Mouse (Mus musculus) ovary, postnatal 36 days (tissue): ENCODE data around the gene Mapkap1.
A peak's percentile ranks its signal among the peaks of the same experiment; 100 is the strongest.

Experiments used
- DNase-seq: peaks from one replicate; pipeline ENCODE4 v3.0.0; 2022; ENCODE audit warnings: low spot score, mixed read lengths

The Mapkap1 gene

DNA sequence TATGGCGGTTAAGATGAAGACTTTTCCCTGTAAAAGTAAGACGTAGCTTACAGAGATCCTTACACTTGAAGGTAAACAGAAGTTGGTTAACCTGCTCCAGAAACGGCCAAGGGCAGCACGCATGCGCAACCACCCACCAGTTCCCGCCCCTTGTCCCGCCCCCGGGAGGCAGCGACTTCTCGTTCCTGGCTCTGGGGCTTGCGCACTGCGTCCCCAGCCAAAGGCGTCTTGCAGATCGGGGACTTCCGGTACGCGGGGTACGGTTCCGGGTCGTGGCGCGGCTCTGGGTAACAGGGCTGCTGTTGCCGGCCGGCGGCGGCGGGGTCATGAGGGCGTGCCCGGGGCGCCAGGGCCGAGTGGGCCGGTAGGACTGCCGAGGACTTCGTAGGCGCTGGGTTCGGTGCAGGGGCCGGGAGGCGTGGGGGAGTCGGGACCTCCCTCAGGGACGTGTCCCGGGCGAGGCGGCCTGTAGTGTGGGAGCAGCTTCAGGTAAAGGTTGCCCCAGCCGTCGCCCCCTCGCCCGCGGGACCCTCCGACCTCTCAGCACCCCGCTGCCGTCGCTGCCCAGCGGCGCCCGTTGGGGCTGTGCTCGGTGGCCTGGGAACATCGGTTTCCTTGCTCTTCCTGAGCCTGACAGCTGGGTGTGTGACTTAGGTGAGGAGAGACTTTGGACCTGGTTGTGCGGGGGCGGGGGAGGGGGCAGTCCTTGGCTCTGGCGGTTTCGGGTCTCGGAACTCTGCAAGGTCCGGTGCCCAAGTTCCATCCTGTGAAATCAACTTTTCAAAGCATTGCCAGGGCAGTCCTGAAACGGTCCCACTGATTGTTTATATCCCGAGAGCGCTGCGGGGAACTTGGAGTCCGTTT lies at the start of gene Mapkap1:
Gene Mapkap1, plus strand, starts transcription at position 171 of the 864 bp plus-strand sequence.
- DNase-seq: peak; percentile 97

DNA sequence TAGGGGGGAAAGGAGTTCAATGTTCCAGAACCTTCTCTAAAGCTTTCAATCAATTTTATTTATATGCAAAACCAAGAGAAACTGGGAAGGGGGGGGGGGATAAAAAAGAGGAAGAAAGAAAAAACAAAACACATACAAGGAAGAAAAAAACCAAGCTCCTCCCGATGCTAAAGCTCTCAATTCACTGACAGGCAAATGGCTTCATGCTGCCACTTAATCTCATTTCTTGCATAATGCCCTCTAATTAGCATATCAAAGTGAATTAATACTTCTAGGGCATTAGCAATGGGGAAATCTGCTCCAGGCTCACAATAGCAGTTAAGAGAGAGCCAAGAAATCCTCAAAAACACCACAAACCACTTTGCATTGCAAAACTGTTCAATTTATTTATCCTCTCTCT lies 42.9 kb upstream of the Mapkap1 start:
- DNase-seq: no peak

DNA sequence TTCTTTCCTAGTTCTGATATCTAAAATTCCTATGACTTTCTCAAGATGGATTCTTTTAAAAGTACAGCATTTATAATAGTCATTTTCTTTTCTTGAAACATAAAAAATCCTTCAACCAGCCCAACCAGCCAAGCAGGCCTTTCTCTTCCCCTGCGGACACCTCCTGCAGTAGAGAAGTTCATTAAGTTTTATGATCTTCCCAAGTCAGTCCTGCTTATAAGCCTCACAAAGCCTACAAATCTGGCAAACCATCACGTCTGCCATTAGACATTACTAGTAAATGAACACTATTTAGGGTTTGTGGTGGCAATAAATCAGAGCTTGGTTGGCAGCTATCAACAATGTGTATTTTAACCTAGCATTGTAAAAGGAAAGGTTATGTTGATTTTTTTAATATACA lies 39.5 kb upstream of the Mapkap1 start:
- no peak for DNase-seq

DNA sequence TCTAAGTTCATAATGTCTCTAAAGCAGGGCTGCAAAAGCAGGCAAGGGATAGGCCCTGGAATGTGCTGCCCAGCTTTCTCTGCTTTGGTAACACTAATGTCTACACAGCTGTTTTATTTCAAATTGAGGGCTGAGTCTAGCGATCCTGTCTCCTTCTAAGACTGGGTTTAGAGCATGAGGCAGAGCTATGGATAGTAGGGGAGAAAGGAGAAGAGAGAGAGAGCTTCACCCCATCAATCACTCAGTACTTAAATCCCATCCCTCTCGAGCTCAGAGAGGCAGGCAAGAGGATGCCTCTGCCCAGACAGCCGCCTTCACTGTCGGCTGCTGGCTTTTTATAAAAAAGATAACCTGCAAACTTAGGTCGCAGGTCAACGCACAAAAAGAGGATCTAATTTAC lies 38.2 kb upstream of the Mapkap1 start:
- DNase-seq: no peak

DNA sequence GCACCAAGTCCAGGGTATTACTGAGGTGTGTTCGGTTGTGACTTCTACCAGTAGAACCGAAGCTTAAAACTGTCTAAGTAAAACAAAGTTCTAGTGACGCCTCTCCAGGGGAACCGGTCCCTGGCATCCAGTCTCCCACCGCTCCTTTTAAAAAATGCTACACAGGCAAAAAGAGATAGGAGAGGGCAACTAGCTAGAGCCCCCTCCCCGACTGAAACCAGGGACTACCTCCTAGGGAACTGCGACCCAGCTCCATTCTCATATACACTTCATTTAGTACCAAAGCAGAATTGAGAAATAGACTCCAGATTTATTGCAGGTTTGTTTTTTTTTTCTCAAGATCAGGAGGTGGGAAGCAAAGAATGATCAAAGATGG lies 36.2 kb upstream of the Mapkap1 start:
- no peak for DNase-seq

DNA sequence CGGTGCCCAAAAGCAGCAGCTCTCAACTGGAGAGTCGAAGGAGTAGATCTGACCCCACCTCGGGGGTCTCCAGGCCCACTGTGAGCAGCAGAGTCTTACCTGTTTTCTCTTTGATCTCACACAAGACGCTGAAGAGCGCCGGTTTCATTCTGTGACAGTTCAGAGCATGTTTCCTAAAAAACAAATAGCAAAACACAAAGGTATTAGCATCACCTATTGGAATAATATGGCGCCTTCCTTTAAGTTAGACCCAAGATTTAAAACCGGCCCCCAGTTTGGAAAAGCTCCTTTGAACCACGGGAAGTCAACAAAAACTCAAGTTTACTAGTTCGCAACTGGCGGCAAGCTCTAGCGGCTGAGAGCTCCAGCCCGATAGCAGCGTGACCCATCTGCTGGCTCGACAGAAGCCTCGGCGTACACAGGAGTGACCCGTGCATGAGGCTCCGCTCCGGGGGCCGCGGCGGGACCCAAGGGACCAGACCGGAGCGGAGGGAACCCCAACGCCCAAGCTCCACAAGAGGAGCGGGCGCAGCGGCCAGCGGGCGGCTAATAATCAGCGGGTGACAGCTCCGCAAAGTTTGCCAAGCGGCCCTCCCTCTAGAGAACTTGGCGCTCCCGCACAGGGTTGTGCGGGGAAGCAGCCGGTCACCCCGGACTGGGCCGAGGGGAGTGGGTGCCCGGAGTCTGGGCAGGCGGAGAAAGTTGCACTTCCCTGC lies 35.7 kb upstream of the Mapkap1 start:
- peak; percentile 39 for DNase-seq

DNA sequence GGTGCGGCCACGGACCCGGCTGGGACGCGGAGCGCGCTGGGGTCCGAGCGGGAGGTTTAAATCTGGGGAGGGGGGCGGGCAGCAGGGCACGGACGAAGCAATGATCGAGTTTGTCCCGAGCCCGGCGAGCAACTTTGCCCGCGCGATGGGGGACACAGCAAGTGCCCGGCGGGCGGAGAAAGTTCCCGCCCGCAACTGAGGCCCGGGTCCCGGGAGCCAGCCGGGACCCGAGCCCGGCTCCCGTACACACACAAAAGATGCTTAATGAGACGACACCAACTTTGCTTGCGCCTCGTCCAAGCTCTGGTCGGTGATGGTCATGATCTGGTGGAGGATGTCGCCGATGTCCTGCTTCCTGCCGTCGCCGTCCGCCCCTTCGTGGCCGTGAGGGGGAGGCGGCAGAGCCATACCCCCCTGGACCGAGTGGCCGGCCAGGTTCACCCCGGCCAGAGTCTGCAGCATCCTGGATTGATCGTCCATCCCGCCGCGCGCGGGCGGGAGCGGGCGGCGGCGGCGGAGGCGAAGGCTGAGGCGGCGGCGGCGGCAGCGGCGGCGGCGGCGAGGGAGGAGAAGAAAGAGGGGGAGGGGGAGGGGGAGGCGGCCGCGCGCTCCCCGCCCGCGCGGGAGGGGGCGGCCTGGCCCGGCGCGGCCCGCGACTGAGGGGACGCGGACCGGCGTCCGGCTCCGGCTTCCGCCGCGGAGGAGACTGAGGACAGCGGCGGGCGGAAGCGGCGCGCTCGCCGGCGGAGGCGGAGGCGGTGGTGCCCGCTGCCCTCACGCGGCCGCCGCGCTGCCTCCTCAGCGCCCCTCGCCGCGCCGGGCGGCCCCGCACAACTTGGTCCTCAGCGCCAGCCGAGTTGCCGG lies 34.9 kb upstream of the Mapkap1 start:
- DNase-seq: peak; percentile 66

DNA sequence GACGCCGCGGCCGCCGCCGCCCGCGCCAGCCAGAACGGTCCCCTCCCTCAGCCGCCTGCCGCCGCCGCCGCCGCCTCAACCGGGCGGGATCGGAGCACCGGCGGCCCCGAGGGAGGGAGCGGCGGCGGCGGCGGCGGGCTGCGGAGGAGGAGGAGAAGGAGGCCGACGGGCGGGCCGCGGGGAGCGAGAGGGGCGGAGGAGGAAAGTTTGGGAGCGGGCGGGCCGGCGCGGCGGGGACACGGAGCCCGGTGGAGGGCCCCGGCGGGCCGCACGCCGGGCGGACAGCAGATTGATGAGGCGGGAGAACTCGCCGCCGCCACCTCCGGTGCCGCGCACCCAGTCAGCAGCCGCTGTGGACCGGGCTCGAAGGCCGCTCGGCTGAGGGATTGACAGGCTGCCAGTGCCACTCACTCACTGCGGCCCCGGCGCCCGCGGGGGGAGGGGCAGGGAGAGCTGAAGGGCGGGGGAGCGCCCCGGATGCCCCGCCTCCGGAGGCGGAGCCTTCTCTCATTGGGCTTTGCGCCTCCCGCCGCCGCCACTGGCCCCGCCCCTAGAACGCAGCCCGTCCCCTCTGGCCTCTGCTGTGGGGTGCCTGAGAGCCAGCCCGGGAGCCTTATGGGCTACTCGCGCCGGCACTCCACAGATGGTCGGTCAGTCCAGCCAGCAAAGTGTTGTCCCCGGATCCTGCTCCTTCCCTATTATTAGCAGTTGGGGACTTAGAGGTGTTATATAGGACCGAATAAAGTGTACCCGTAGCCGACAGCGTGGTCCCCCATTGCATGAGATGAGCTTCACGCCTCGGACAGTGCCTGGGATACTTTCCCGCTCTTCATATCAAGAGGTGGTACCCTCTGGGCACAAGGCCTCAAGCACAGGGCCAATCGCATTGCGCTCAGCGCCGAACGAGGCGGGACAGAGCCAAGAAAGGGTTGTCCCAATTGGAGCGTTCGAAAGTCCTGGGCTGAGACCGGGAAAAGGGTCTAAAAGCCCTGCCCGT lies 34.0 kb upstream of the Mapkap1 start, which contains the start of gene Pbx3:
Gene Pbx3, minus strand, starts transcription at position 838 of the 997 bp plus-strand sequence.
- DNase-seq: peak; percentile 97

DNA sequence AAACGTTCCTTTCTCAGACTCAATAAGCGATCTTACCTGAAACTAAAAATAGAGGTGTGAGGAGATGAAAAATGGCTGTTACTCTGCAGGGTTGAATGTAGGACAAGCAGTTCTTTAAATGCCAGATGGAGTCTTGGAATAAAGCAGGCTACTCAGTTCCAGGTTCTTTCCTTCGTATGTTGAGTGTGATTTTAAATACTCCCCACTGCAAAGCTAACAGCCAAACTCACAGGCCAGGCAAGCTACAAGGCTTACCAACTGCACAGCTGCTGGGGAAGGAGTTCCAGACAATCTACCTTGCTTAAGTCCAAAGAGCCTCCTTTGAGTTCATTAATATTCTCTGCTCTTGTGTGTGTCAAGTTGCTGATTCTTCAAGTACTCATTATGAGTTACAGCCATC lies 32.7 kb upstream of the Mapkap1 start:
- no peak for DNase-seq

DNA sequence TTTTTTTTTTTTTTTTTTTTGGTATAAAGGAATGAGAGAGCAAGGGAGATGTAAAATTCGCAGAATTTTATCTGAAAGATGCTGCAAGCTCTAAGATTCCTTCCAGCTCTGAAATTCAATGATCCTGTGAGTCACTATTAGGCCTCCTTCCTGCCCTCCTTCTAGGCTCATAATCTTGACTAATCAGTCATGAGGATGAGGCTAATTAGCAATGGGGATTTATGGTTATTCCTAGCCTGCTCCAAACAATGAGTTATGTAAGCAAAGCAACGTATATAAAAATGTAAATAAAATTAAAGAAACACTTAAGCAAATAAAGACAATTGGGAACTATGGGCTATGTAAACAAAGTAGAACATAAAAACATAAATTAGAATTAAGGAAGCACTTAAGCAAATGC lies 32.2 kb upstream of the Mapkap1 start:
- DNase-seq: no peak

DNA sequence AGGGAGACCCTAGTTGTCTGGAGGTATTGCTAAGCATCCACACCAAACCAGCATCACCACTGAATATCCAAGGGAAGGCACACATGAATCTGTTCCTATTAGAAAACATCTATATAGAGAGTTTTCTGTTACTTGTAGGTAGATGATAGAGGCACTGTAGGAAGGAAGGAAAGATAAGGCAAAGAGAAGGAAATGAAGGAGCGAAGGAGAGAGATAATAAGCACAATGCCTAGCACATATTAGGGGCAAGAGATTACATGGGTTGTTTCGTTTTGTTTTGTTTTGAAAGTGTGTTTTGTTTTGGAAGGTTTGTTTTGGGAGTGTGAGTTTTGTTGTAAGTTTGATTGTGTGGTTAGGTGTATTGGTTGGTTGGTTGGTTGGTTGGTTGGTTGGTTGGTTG lies 27.6 kb upstream of the Mapkap1 start:
- no peak for DNase-seq

DNA sequence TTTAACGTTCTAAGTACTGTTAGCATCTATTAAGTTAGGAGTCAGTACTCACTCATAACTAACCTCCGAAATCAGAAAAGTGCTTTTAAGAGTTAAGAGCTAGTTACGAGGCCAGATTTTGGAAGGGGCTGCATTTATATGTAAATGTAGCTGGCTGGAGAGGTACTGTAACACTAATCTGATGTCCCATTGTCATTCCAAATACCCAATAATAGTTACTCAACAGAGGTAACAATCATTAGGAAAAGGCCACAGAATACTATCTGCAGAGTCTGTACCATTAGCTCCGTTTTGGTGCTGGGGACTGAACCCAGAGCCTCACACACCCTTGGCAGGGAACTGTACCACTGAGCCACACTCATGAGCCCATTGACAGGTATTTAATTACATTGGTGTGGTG lies 7.0 kb upstream of the Mapkap1 start:
- no peak for DNase-seq

DNA sequence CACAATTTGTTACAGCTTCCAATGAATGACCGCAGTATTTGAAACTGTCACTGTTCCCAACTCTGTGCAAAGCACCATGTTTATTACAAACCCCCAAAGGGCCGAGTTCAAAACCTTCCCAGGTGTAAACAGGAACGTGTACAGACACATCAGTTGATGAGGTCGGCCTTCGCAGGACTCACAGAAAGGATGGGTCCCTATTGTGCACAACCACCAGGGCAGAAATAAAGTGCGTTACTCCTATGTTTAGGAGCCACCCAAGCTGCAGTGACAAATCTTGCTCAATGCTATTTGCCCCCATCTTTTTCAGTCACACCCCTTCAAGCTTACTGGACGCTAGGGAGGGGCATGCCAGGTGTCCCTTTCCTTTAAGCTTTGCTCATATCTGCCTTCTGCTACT lies 1.0 kb downstream of the Mapkap1 start:
- no peak for DNase-seq

DNA sequence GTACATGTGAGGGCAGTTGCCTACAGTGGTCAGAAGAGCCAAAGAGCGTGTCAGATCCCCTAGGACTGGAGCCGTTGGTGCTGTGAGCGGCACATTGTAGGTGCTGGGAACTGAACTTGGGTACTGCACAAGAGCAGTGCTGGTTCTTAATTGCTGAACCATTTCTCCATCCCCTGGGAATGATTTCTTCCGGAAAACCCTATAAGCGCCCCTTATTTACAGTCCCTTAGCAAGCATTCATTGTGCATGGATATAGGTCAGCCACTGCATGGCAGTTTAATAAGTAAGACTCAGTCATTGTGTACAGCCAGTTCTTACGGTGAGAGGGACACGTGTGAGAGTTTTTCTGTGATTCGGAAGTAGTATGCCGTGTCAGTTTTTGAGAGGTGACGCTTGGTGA lies 1.8 kb downstream of the Mapkap1 start:
- no peak for DNase-seq

DNA sequence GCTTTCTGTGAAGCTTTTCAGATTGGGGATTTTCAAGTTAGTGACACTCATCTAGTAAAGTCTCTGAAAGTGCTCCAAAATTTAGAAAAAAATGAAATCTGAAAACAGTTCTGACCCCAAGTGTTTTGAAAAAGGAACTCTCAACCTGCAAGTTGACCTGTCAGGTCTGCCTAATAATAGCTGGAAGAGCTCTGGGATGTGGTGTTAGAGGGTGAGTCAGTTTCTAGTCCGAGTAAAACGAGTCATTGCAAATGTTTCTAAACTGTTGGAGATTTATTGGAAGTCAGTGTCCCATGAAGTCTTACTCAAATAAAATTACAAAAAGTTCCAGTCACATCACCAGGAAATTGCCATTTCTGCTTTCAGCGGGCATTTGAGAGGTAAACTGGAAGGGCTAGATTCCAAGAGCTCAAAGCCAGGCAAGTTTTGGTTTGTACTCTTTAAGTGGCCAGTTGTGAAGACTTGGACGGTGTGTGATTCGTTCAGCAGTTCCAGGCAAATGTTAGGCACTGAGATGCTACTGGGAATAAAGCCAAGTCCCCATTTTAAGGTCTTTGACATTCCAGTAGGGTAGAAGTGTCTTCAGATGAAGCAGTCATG lies 3.3 kb downstream of the Mapkap1 start:
- DNase-seq: no peak

DNA sequence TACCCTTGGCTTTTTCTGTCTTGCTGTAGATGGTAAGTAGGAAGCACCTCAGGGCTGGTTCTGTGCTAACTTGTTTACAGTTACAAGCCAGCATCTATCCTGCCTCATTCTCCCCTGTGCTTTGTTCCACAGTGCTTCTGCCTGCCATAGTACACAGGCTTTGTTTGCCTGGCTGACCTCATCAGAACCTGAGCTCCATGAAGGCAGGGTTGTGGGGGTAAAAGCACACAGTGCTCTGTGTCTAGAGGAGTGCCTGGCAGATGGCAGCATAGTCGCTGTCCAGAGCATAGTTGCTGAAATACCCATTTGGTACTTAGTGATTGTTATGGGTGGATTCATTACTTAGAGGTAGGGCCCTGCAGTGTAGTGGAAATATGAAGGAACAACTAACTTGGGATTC lies 13.7 kb downstream of the Mapkap1 start:
- DNase-seq: no peak

DNA sequence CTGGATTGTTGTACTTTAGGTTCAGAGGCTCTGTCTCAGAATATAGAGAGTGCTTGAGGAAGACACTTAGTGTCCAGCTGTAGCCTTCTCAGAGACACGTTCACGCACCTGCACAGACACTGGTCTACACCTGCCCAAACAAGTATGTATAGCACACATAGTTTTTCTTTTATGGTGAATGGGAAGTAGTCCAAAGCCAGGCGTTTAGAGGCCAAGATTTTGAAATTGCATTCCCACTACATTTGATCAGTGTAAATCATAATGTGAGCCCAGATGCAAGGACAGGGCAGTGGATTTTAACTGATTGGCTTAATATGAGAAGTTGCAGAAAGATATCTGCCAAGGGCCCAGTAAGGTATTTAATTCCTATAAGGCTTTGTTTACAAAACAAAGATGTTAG lies 17.6 kb downstream of the Mapkap1 start:
- no peak for DNase-seq

DNA sequence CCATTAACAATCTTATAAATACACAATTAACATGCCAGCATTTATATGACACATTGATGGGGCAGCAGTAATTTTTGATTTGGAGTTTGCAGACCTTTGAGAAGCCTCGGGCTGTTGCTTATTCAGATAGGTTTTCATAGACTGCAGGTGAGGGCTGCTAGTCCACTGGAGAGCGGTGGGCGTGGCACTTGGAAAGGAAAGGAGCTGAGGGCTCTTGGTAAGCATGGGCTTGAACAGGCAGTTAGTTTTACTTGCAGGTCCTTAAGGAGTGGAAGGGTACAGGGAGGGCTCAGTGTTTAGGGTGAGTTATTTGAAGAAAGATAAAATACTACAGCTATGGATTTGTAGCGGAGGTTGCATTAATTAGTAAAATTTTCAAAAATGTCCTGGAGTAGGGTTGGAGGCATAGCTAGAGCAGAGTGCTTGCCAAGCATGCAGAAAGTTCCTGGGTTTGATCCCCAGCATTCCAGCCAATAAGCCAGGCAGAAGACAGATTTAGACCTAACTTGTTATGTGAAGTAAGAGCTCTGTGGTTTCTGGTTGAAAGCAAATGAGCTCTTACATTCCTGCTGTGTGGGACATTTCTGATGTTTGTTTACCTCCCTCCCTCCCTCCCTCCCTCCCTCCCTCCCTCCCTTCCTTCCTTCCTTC lies 19.1 kb downstream of the Mapkap1 start:
- DNase-seq: no peak

DNA sequence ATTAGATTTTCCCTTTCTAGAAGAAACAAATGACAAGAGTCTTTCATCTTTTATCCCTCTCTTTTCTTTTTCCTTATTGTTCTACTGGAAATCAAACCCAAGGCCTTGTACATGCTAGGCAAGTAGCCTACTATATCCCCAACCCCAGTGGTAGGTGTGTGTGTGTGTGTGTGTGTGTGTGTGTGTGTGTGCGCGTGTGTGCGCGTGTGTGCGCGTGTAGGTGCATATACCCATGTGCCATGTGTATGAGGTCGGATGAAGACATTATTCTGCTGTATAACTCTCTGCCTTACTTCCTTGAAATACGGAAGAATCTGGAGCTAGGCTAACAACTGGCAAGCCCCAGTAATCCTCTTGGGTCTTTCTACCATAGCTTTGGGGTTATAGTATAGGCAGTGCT lies 24.1 kb downstream of the Mapkap1 start:
- no peak for DNase-seq

DNA sequence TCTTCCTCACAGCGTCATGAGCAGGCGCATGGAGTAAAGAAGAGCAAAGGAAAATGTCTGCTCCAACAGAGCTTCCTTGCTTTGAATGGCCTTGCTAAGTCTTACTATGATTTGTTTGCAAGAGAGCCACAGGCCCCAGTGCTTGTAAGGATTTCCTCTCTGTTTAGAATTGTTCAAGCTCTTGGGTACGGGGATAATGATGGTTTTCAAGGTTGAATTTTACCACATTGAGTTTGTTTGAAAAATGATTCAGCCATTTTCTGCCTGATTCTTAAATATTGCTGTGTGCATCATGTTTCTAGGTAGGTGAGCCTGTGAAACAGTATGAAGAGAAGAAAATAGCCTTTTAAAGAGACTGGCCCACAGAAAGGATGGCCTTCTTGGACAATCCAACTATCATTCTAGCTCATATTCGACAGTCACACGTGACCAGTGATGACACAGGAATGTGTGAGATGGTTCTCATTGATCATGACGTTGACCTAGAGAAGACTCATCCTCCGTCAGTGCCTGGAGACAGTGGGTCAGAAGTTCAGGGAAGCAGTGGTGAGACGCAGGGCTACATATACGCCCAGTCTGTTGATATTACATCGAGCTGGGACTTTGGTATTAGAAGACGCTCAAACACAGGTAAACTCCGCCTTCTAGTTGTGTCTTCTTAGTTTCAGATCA lies 25.3 kb downstream of the Mapkap1 start:
- no peak for DNase-seq
